Mouse (Mus musculus) ovary, adult 2 months (tissue): Measurements from ENCODE around the gene Vmn1r33. TPM values are rescaled to one million over a fixed set of nuclear protein-coding genes. Genes with fewer than 3 reads are reported as not detected.

Experiments
- polyA plus RNA-seq: library from polyadenylated mRNA; depleted of rRNA; stranded (reverse); fragments of >200 nt; gene quantifications from 2 replicates; pipeline ENCODE4 v1.2.3, GENCODE M21; 2012; rRNA removed

Vmn1r33 gene
- not detected in 2 replicates for polyA plus RNA-seq

DNA sequence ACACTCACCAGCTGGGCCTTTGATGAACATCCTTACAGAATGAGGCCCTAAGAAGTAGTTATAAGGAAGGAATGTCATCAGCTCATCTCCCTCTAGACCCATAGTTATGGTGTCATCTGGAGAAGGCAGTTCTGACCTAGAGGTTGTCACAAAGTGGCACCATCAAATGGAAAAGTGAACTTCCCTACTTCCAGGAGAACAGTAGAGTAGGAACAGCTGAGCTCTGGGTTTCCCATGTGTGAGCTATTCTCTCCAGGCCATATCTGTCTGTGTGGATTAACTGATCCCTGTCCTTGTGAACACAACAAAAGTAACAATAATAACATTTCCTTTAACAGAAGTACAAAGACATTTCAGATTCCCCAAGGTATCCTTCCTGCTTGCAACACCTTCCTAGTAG, at the start of gene Vmn1r33:
Gene Vmn1r33, minus strand, starts transcription at position 101 of the 400 bp plus-strand sequence.

DNA sequence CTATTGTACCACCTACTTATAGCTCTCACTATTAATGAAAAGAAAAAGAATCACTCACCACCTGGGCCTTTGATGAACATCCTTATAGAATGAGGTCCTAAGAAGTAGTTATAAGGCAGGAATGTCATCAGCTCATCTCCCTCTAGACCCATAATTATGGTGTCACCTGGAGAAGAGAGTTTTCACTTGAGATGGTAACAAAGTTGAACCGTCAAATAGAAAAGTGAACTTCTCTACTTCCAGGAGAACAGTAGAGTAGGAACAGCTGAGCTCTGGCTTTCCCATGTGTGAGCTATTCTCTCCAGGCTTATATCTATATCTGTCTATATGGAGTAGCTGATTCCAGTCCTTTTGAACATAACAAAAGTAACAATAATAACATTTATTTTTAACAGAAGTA, 25.7 kb upstream of the Vmn1r33 start, which contains the start of gene Vmn1r34:
Gene Vmn1r34, minus strand, starts transcription at position 101 of the 400 bp plus-strand sequence.

Other genes starting within 250 kb of the Vmn1r33 start
- gene Mad2l1, start 82.9 kb downstream of the Vmn1r33 start, polyA plus RNA-seq = 3.2 and 6.1 TPM in 2 replicates
- not detected in 2 replicates for gene Vmn1r32, start 58.2 kb downstream of the Vmn1r33 start, polyA plus RNA-seq
- not detected in 2 replicates for gene Vmn1r34, start 25.6 kb upstream of the Vmn1r33 start, polyA plus RNA-seq
- gene Vmn1r35, start 67.6 kb upstream of the Vmn1r33 start, polyA plus RNA-seq = not detected in 2 replicates
- not detected in 2 replicates for gene Vmn1r36, start 100.9 kb upstream of the Vmn1r33 start, polyA plus RNA-seq
- not detected in 2 replicates for gene Vmn1r37, start 111.1 kb upstream of the Vmn1r33 start, polyA plus RNA-seq
- gene Vmn1r38, start 164.3 kb upstream of the Vmn1r33 start, polyA plus RNA-seq = not detected in 2 replicates
- not detected in 2 replicates for gene Vmn1r39, start 192.3 kb upstream of the Vmn1r33 start, polyA plus RNA-seq